Mouse (Mus musculus) lung, adult 2 months (tissue): Measurements from ENCODE around the gene Itga1.

ENCODE experiments used
- CTCF ChIP-seq: fragments of 200-500 bp; IDR thresholded peaks from 2 replicates; pipeline ENCODE4 v1.5.1; 2011; ENCODE audit warnings: mild to moderate bottlenecking, low read length, control low read depth; ENCODE audit not compliant: insufficient read depth
- POLR2A ChIP-seq: fragments of 200-500 bp; IDR thresholded peaks from 2 replicates; pipeline ENCODE4 v1.6.1; 2011; ENCODE audit warnings: low read depth, mild to moderate bottlenecking, control low read depth, low read length, borderline replicate concordance; ENCODE audit errors: extremely low read depth

DNA sequence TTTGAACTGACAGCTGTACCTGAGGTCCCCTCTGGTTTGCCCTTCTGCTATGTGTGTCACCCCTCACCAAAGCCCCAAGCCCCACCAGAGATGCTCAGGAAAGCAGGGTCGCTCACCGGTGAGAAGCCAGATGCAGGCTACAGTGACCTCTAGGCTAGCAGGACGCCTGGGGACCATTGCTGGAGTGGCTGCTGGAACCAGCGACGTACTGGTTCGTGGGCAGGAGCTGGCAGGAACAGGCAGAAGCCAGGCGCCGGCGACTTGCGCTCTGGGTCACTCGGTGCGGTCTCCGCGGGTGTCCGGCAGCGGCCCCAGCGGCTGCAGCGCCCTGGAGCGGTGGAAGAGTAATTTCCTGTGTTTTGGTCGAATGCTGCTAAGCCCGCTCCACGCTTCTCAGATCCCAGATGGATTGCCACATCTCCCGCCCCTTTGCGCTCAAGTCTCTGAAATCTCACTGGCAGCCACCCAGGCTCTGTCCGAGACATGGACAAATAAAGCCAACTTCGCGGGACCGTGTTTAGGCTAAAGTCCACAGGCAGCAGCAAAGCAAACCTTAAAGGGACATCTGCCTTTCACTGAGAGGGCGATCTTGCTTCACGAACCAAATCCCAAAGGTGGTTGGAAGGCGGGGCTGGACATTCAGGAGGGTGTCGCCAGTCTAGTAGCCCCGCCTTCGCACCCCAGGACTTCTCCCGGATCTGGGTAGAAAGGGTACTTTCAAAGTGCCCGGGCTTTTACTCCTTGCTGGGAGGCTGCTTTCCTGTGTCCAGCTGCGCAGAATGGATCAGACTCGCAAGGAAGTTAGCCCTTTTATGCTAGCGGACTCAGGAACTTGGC is at the start of gene Itga1, which contains the start of gene Gm49395:
- TF ChIP-seq CTCF (no peak), POLR2A (peak; percentile 70)
